Mouse (Mus musculus) left cerebral cortex, postnatal 4 days (tissue): ENCODE results near the gene Cyp1a2. TPM values are rescaled to one million over a fixed set of nuclear protein-coding genes. Genes with fewer than 3 reads are reported as not detected.
"Not testable (repeated sequence)": the region's sequence is repeated elsewhere in the genome, so short reads cannot be mapped to it uniquely, and the experiment has no call there.

Experiments
- DNase-seq: peaks from one replicate; pipeline ENCODE4 v3.0.0-alpha.2; 2022
- intact Hi-C: fragments of 180-260 bp; cut with DNase I; formaldehyde crosslinking; loops from one replicate; pipeline ENCODE4 v1.15.1; 2025
- total RNA-seq, 2 experiments: library from RNA; stranded (reverse); gene quantifications; 2 replicates each; pipeline ENCODE4 v1.2.3; 2021

The Cyp1a2 gene
- not detected for total RNA-seq

GRCm38 (mm10) chr9:57683520-57683919 lies at the start of gene Cyp1a2:
Gene Cyp1a2, minus strand, starts transcription at chr9:57683703.
- no peak for DNase-seq
- intact Hi-C loops, result no loop called here

GRCm38 (mm10) chr9:57728312-57728711 lies 44.8 kb upstream of the Cyp1a2 start:
- DNase-seq, result no peak
- intact Hi-C loops, result no loop called here

- intact Hi-C loops, result no loop called here
Measured at GRCm38 (mm10) chr9:57724701-57725100, 41.2 kb upstream of the Cyp1a2 start.

GRCm38 (mm10) chr9:57723796-57724195 lies 40.3 kb upstream of the Cyp1a2 start:
- DNase-seq, result no peak
- intact Hi-C loops, result no loop called here

More at GRCm38 (mm10) chr9:57724701-57725100, 41.2 kb upstream of the Cyp1a2 start:
- DNase-seq, result no peak

DNA sequence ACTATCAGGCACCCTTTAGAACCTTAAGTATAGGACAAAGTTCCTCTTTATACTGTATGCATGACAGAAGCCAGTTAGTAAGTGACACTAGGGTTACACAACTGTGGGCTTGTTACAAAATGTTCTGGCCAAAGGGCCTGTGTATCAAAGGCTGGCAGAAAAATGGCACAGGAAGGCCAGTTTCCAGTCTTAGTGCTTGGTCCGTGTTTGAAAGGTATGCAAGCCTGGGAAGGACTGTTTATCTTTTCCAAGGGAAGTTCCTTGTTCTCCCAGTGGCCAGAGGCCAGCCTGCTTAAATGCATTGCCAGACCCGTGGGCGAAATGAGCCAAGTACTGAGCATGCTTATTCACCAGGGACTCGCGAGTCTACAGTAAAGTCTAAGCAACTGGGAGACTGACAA lies 39.8 kb upstream of the Cyp1a2 start:
- peak; percentile 27 for DNase-seq
- intact Hi-C loops, result no loop called here

DNA sequence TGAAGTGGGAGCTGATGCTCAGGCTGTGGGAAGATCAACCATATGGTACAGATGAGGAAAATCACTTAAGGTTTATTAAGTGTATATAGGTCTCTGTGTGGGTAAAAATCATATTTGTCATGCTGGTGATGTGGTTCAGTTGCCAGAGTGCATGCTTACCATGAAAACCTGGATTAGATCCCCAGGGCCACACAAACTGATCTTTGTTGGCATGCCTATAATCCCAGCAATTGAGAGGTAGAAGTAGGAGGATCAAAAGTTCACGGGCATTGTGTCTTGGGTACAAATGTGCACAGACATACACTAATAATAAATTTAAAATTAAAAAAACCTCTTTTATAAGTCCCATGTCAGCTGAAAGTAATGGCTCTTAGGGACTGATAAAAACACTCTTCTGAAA lies 38.9 kb upstream of the Cyp1a2 start:
- intact Hi-C loops, result no loop called here
- no peak for DNase-seq

- DNase-seq, result no peak
- intact Hi-C loops, result no loop called here
Measured at GRCm38 (mm10) chr9:57720736-57721135, 37.2 kb upstream of the Cyp1a2 start.

GRCm38 (mm10) chr9:57718408-57718807 lies 34.9 kb upstream of the Cyp1a2 start:
- DNase-seq, result peak; percentile 8
- intact Hi-C loops, result no loop called here

DNA sequence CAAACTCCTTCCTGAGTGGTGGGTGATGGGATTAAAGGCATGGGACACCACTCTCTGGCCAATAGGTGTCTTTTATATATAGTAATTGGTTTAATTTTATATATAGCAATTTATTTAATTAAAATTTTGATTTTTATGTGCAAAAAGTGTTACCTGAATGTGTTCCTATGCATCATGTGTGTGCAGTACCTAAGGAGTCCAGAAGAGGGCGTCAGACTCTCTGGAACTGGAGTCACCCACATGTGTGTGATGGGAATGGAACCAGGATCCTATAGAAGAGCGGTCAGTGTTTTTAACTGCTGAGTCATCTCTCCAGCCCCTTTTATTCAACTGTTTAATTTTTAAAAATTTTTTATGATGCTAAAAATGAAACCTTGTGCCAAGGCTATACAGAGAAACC lies 28.7 kb upstream of the Cyp1a2 start:
- no peak for DNase-seq
- intact Hi-C loops, result no loop called here

DNA sequence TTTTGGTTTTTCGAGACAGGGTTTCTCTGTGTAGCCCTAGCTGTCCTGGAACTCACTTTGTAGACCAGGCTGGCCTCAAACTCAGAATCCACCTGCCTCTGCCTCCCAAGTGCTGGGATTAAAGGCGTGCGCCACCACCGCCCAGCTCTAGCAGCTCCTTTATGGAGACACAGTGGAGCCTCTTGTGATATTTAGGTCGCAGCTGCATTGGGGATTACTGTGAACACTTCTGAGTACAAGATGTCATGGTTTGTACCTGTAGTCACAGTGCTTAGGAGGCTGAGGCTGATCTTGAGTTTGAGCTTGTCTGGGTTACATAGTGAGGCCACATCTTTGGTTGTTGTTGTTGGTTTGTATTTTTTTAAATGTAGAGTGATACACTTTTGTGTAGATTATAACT lies 26.7 kb upstream of the Cyp1a2 start:
- intact Hi-C loops, DNase-seq: not testable (repeated sequence)

DNA sequence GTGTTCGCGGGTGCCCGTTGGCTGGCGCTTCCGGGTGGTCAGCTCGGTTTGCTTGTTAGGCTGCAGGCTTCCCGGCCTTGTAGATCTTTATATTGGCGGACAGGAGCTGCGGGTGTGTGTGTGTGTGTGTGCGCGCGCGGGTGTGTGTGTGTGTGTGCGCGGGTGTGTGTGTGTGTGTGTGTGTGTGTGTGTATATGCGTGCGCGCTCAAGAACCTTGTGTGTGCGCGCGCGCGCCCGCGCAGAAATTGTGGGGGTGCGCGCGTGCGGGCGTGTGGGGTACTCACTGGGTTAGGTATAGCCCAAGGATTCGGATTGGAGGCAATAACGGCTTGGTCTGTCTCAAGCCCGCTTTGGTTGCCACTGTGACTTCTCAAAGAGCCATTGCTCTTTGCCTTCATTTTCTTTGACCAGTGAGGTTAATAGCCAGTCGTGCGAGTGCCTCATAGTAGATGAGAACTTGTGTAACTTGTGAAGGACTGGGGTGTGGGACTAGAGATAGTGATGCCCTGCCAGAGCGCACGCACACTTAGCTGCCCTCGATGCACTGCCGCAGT lies 25.3 kb upstream of the Cyp1a2 start:
- intact Hi-C loops, result no loop called here
- DNase-seq, result peak; percentile 48

GRCm38 (mm10) chr9:57708068-57708719 lies 24.7 kb upstream of the Cyp1a2 start, which contains the start of gene Edc3:
Gene Edc3, plus strand, starts transcription at chr9:57708540.
- intact Hi-C loops, result no loop called here
- DNase-seq, result peak; percentile 90

GRCm38 (mm10) chr9:57706496-57706895 lies 23.0 kb upstream of the Cyp1a2 start:
- no peak for DNase-seq
- intact Hi-C loops, result no loop called here

GRCm38 (mm10) chr9:57698466-57699150 lies 15.1 kb upstream of the Cyp1a2 start:
- intact Hi-C loops, result no loop called here
- DNase-seq, result no peak

DNA sequence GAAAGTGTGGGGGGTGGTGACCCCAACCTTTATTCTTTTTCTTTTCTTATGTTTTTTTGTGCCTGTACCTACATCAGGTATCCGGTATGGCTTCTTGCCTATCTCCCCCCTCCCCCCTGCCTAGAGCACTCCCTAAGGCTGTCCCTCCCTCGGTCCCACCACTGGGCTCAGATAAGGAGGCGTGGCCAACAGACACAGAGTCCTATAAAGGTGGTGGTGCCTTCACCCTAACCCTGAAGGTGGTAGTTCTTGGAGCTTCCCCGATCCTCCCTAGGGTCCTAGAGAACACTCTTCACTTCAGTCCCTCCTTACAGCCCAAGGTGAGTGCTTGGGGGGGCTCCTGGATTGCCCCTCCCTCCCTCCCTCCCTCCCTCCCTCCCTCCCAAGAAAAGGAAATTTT lies 13.9 kb upstream of the Cyp1a2 start:
- intact Hi-C loops, result no loop called here
- no peak for DNase-seq

- intact Hi-C loops, result no loop called here
- peak; percentile 44 for DNase-seq
Measured at GRCm38 (mm10) chr9:57696380-57697285, 13.1 kb upstream of the Cyp1a2 start.

DNA sequence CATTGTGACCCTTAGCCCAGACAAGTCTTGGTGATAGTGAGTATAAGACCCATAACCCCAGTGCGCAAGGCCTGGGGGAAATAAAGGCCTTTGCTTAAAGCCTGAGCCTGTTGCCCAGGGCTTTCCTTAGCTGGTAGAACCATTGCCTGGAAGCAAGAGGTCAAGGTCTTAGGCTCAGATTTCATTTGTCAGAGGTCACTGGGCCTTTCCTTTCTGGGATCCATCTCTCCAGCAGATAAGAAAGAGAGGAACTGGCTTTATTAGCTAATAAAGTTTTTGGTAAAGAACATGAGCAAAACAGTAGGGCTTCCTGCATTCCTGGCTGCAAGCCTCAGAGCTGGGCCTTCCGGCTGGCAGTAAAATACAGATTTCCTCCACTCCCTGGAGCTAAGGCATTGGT lies 10.6 kb upstream of the Cyp1a2 start:
- intact Hi-C loops, result no loop called here
- DNase-seq, result no peak

GRCm38 (mm10) chr9:57688606-57689005 lies 5.1 kb upstream of the Cyp1a2 start:
- intact Hi-C loops, result no loop called here
- no peak for DNase-seq

GRCm38 (mm10) chr9:57688158-57688557 lies 4.7 kb upstream of the Cyp1a2 start:
- intact Hi-C loops, result no loop called here
- DNase-seq, result no peak

DNA sequence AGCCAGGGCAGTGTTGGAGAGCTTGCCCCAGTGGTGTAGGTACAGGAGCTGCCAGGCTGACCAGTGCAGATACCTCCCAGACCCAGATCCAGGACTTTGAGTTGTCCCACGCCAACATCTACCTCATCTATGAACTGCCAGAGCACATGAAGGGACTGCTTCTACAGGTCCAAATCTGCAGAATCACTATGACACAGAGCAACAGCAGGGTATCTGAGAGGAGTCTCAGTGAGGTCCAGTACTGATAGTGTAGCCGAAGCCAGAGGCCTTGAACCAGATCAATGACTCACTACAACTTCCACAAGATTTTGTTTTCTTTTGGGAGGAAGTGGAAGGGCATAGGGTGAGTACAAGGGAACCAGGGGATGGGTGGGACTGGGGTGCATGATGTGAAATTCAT lies 4.2 kb upstream of the Cyp1a2 start, which contains the start of gene Cyp1a1:
Gene Cyp1a1 (plus strand): TSS at position 178 of the 400 bp plus-strand sequence.
- intact Hi-C loops, result no loop called here
- DNase-seq, result no peak

- intact Hi-C loops, result no loop called here
- DNase-seq, result no peak
Measured at GRCm38 (mm10) chr9:57686011-57686410, 2.5 kb upstream of the Cyp1a2 start.
